Mouse (Mus musculus) intestine, embryonic 15.5 days (tissue): Measurements from ENCODE around the gene Akap2. TPM values are rescaled to one million over a fixed set of nuclear protein-coding genes. Genes with fewer than 3 reads are reported as not detected.

Experiments used
- ATAC-seq: fragments of 200-750 bp; cut with Nextera tagmentation; 2 replicates; pipeline ENCODE4 v1.8.0; 2017; ENCODE audit warnings: moderate TSS enrichment, moderate library complexity
- H3K27ac ChIP-seq: fragments of 300-500 bp; sonication (generic); 2 replicates; pipeline ENCODE4 v1.5.1; 2015; ENCODE audit warnings: mild to moderate bottlenecking, inconsistent platforms
- H3K27me3 ChIP-seq: fragments of 300-500 bp; sonication (generic); replicated peaks from 2 replicates; pipeline ENCODE4 v1.6.1; 2015; ENCODE audit warnings: inconsistent platforms
- H3K36me3 ChIP-seq: fragments of 300-500 bp; sonication (generic); 2 replicates; pipeline ENCODE4 v1.6.1; 2015; ENCODE audit warnings: inconsistent platforms
- H3K4me1 ChIP-seq: fragments of 300-500 bp; sonication (generic); replicated peaks from 2 replicates; pipeline ENCODE4 v1.6.1; 2015; ENCODE audit warnings: inconsistent platforms
- H3K4me2 ChIP-seq: fragments of 300-500 bp; sonication (generic); replicated peaks from 2 replicates; pipeline ENCODE4 v1.6.1; 2015; ENCODE audit warnings: mild to moderate bottlenecking, inconsistent platforms
- H3K4me3 ChIP-seq: fragments of 300-500 bp; sonication (generic); replicated peaks from 2 replicates; pipeline ENCODE4 v1.5.1; 2015; ENCODE audit warnings: inconsistent platforms
- H3K9ac ChIP-seq: fragments of 300-500 bp; sonication (generic); 2 replicates; pipeline ENCODE4 v1.6.1; 2015; ENCODE audit warnings: inconsistent platforms
- H3K9me3 ChIP-seq: fragments of 300-500 bp; sonication (generic); 2 replicates; pipeline ENCODE4 v1.6.1; 2016; ENCODE audit warnings: inconsistent platforms
- WGBS: fragments of 180-500 bp; shearing (Covaris S2); methylation state at CpG from one replicate; pipeline ENCODE4 v1.1.7; 2015; 5-methylcytosine and 5-hydroxymethylcytosine counted together
- polyA plus RNA-seq: library from polyadenylated mRNA; unstranded; fragments of >200 nt; fragmentation: Nextera tagmentation; extraction: Ambion mirVana; gene quantifications from 2 replicates; pipeline ENCODE4 v1.2.1, GENCODE M21; 2015

Gene Akap2
- polyA plus RNA-seq, 1 experiment from 2014 or later: 22.5 TPM

GRCm38 (mm10) chr4:57788709-57789108 lies 71.3 kb downstream of the Akap2 start:
- no peaks in the 10 kb centered on the region for H3K36me3 ChIP-seq
- no peak overlapping the region for H3K27ac ChIP-seq
- H3K9ac ChIP-seq: no peak overlapping the region
- 60% methylated on average over 5 of the region's 5 CpGs for WGBS
- H3K4me1 ChIP-seq: 0 out of 2 replicates have a peak, but pooled peaks cover 2% of the 10 kb centered on the region
- H3K27me3 ChIP-seq: no peaks in the 10 kb centered on the region
- no peak for ATAC-seq
- no peak overlapping the region for H3K4me3 ChIP-seq
- H3K9me3 ChIP-seq: no peaks in the 10 kb centered on the region
- H3K4me2 ChIP-seq: no peak overlapping the region

- no peak for ATAC-seq
- no peak overlapping the region for H3K9ac ChIP-seq
- no peaks in the 10 kb centered on the region for H3K27me3 ChIP-seq
- no peak overlapping the region for H3K4me3 ChIP-seq
- H3K27ac ChIP-seq: no peak overlapping the region
- H3K4me1 ChIP-seq: peaks cover 6% of the 10 kb centered on the region; the same call in 1 of the 2 replicates
- H3K9me3 ChIP-seq: no peaks in the 10 kb centered on the region
- no peak overlapping the region for H3K4me2 ChIP-seq
- no peaks in the 10 kb centered on the region for H3K36me3 ChIP-seq
Observed at GRCm38 (mm10) chr4:57789118-57789517, 71.7 kb downstream of the Akap2 start.

GRCm38 (mm10) chr4:57793989-57794388 lies 76.5 kb downstream of the Akap2 start:
- no peak overlapping the region for H3K4me3 ChIP-seq
- H3K4me2 ChIP-seq: no peak overlapping the region
- WGBS: 49% methylated on average over 8 of the region's 8 CpGs
- no peak overlapping the region for H3K9ac ChIP-seq
- H3K4me1 ChIP-seq: peaks cover 16% of the 10 kb centered on the region; the same call in 1 of the 2 replicates
- H3K9me3 ChIP-seq: no peaks in the 10 kb centered on the region
- H3K36me3 ChIP-seq: no peaks in the 10 kb centered on the region
- no peak for ATAC-seq
- H3K27ac ChIP-seq: no peak overlapping the region
- H3K27me3 ChIP-seq: no peaks in the 10 kb centered on the region

- no peak overlapping the region for H3K27ac ChIP-seq
- peaks cover 16% of the 10 kb centered on the region; the same call in 1 of the 2 replicates for H3K4me1 ChIP-seq
- 0 out of 2 replicates have a peak, but pooled peaks have one; percentile 16 for ATAC-seq
- no peaks in the 10 kb centered on the region for H3K27me3 ChIP-seq
- H3K4me3 ChIP-seq: no peak overlapping the region
- H3K9me3 ChIP-seq: no peaks in the 10 kb centered on the region
- no peak overlapping the region for H3K9ac ChIP-seq
- no peaks in the 10 kb centered on the region for H3K36me3 ChIP-seq
- 17% methylated on average over 3 of the region's 3 CpGs for WGBS
- H3K4me2 ChIP-seq: no peak overlapping the region
Observed at GRCm38 (mm10) chr4:57794547-57794946, 77.1 kb downstream of the Akap2 start.

GRCm38 (mm10) chr4:57797548-57798285 lies 80.3 kb downstream of the Akap2 start:
- Histone ChIP-seq H3K36me3 (no peaks in the 10 kb centered on the region), H3K27me3 (no peaks in the 10 kb centered on the region), H3K4me2 (no peak overlapping the region), H3K9ac (no peak overlapping the region), H3K4me3 (no peak overlapping the region), H3K9me3 (no peaks in the 10 kb centered on the region), H3K27ac (no peak overlapping the region), H3K4me1 (peaks cover 20% of the 10 kb centered on the region; the same call in 1 of the 2 replicates)
- ATAC-seq: peak; percentile 23
- WGBS: 51% methylated on average over 9 of the region's 9 CpGs

GRCm38 (mm10) chr4:57798286-57799018 lies 81.0 kb downstream of the Akap2 start:
- peaks cover 20% of the 10 kb centered on the region; the same call in 1 of the 2 replicates for H3K4me1 ChIP-seq
- H3K4me2 ChIP-seq: peak overlapping the region; percentile 31; the same call in 1 of the 2 replicates
- peak; percentile 93 for ATAC-seq
- H3K9ac ChIP-seq: no peak overlapping the region
- H3K27me3 ChIP-seq: no peaks in the 10 kb centered on the region
- no peak overlapping the region for H3K4me3 ChIP-seq
- WGBS: 32% methylated on average over 10 of the region's 10 CpGs
- H3K36me3 ChIP-seq: no peaks in the 10 kb centered on the region
- no peak overlapping the region for H3K27ac ChIP-seq
- no peaks in the 10 kb centered on the region for H3K9me3 ChIP-seq

GRCm38 (mm10) chr4:57799297-57799696 lies 81.8 kb downstream of the Akap2 start:
- Histone ChIP-seq H3K36me3 (no peaks in the 10 kb centered on the region), H3K27me3 (no peaks in the 10 kb centered on the region), H3K9ac (no peak overlapping the region), H3K4me2 (no peak overlapping the region), H3K9me3 (no peaks in the 10 kb centered on the region), H3K27ac (no peak overlapping the region), H3K4me1 (peaks cover 12% of the 10 kb centered on the region; the same call in 1 of the 2 replicates), H3K4me3 (no peak overlapping the region)
- no peak for ATAC-seq
- 59% methylated on average over 1 of the region's 1 CpGs for WGBS

- Histone ChIP-seq H3K9me3 (no peaks in the 10 kb centered on the region), H3K9ac (no peak overlapping the region), H3K4me1 (peaks cover 12% of the 10 kb centered on the region; the same call in 1 of the 2 replicates), H3K4me2 (no peak overlapping the region), H3K36me3 (no peaks in the 10 kb centered on the region), H3K27me3 (no peaks in the 10 kb centered on the region), H3K27ac (no peak overlapping the region), H3K4me3 (no peak overlapping the region)
- WGBS: 47% methylated on average over 7 of the region's 7 CpGs
- no peak for ATAC-seq
Observed at GRCm38 (mm10) chr4:57801239-57801638, 83.8 kb downstream of the Akap2 start.

GRCm38 (mm10) chr4:57801986-57802385 lies 84.5 kb downstream of the Akap2 start:
- Histone ChIP-seq H3K36me3 (no peaks in the 10 kb centered on the region), H3K9ac (no peak overlapping the region), H3K4me3 (no peak overlapping the region), H3K4me2 (no peak overlapping the region), H3K9me3 (no peaks in the 10 kb centered on the region), H3K4me1 (peaks cover 12% of the 10 kb centered on the region; the same call in 1 of the 2 replicates), H3K27me3 (no peaks in the 10 kb centered on the region), H3K27ac (no peak overlapping the region)
- no peak for ATAC-seq
- WGBS: 94% methylated on average over 5 of the region's 5 CpGs

- Histone ChIP-seq H3K9ac (no peak overlapping the region), H3K4me2 (no peak overlapping the region), H3K4me3 (no peak overlapping the region), H3K27me3 (no peaks in the 10 kb centered on the region), H3K9me3 (no peaks in the 10 kb centered on the region), H3K4me1 (peaks cover 12% of the 10 kb centered on the region; the same call in 1 of the 2 replicates), H3K36me3 (no peaks in the 10 kb centered on the region), H3K27ac (no peak overlapping the region)
- ATAC-seq: no peak
- WGBS: 89% methylated on average over 3 of the region's 3 CpGs
Observed at GRCm38 (mm10) chr4:57802411-57802810, 85.0 kb downstream of the Akap2 start.

GRCm38 (mm10) chr4:57804902-57805301 lies 87.4 kb downstream of the Akap2 start:
- no peaks in the 10 kb centered on the region for H3K36me3 ChIP-seq
- H3K4me2 ChIP-seq: no peak overlapping the region
- H3K27me3 ChIP-seq: no peaks in the 10 kb centered on the region
- no peak overlapping the region for H3K4me3 ChIP-seq
- no peaks in the 10 kb centered on the region for H3K9me3 ChIP-seq
- no peak overlapping the region for H3K27ac ChIP-seq
- 74% methylated on average over 6 of the region's 6 CpGs for WGBS
- 0 out of 2 replicates have a peak, but pooled peaks cover 4% of the 10 kb centered on the region for H3K4me1 ChIP-seq
- no peak overlapping the region for H3K9ac ChIP-seq
- no peak for ATAC-seq

GRCm38 (mm10) chr4:57809449-57809848 lies 92.0 kb downstream of the Akap2 start:
- ATAC-seq: 0 out of 2 replicates have a peak, but pooled peaks have one; percentile 55
- no peaks in the 10 kb centered on the region for H3K9me3 ChIP-seq
- H3K9ac ChIP-seq: no peak overlapping the region
- H3K4me2 ChIP-seq: no peak overlapping the region
- 66% methylated on average over 4 of the region's 4 CpGs for WGBS
- peaks cover 3% of the 10 kb centered on the region; the same call in 1 of the 2 replicates for H3K4me1 ChIP-seq
- no peaks in the 10 kb centered on the region for H3K36me3 ChIP-seq
- no peak overlapping the region for H3K4me3 ChIP-seq
- no peaks in the 10 kb centered on the region for H3K27me3 ChIP-seq
- no peak overlapping the region for H3K27ac ChIP-seq
